Mouse (Mus musculus) embryo, embryonic 11 days (tissue): ENCODE measurements around the gene 4921507P07Rik.
"Not testable (repeated sequence)": the region's sequence is repeated elsewhere in the genome, so short reads cannot be mapped to it uniquely, and the experiment has no call there.

Experiments used
- DNase-seq: peaks from one replicate; pipeline ENCODE4 v3.0.0-alpha.2; 2015

4921507P07Rik gene

GRCm38 (mm10) chr6:50596301-50597211 is at the start of gene 4921507P07Rik:
Gene 4921507P07Rik, minus strand, starts transcription at chr6:50596632.
- peak; percentile 97 for DNase-seq

- no peak for DNase-seq
Measured at GRCm38 (mm10) chr6:50644701-50645100, 48.3 kb upstream of the 4921507P07Rik start.

GRCm38 (mm10) chr6:50641898-50642297 is 45.5 kb upstream of the 4921507P07Rik start:
- peak; percentile 61 for DNase-seq

- DNase-seq, result no peak
Measured at GRCm38 (mm10) chr6:50640377-50640776, 43.9 kb upstream of the 4921507P07Rik start.

GRCm38 (mm10) chr6:50639656-50640055 is 43.2 kb upstream of the 4921507P07Rik start:
- no peak for DNase-seq

GRCm38 (mm10) chr6:50626170-50626569 is 29.7 kb upstream of the 4921507P07Rik start:
- not testable (repeated sequence) for DNase-seq

- DNase-seq, result not testable (repeated sequence)
Measured at GRCm38 (mm10) chr6:50618273-50618672, 21.8 kb upstream of the 4921507P07Rik start.

- DNase-seq, result peak; percentile 65
Measured at GRCm38 (mm10) chr6:50601620-50602019, 5.2 kb upstream of the 4921507P07Rik start.

- DNase-seq, result no peak
Measured at GRCm38 (mm10) chr6:50598560-50598959, 2.1 kb upstream of the 4921507P07Rik start.

- no peak for DNase-seq
Measured at GRCm38 (mm10) chr6:50594372-50594771, 2.1 kb downstream of the 4921507P07Rik start.

GRCm38 (mm10) chr6:50593334-50593845 is 3.0 kb downstream of the 4921507P07Rik start:
- no peak for DNase-seq

GRCm38 (mm10) chr6:50590234-50590633 is 6.2 kb downstream of the 4921507P07Rik start:
- DNase-seq, result no peak

- DNase-seq, result peak; percentile 85
Measured at GRCm38 (mm10) chr6:50588251-50588650, 8.2 kb downstream of the 4921507P07Rik start.

GRCm38 (mm10) chr6:50587412-50587811 is 9.0 kb downstream of the 4921507P07Rik start:
- no peak for DNase-seq

- DNase-seq, result no peak
Measured at GRCm38 (mm10) chr6:50586316-50586715, 10.1 kb downstream of the 4921507P07Rik start.

GRCm38 (mm10) chr6:50585733-50586132 is 10.7 kb downstream of the 4921507P07Rik start:
- no peak for DNase-seq

GRCm38 (mm10) chr6:50571661-50572060 is 24.8 kb downstream of the 4921507P07Rik start:
- DNase-seq, result no peak

GRCm38 (mm10) chr6:50566997-50567255 is 29.5 kb downstream of the 4921507P07Rik start:
- DNase-seq, result no peak

- peak; percentile 100 for DNase-seq
Measured at GRCm38 (mm10) chr6:50566141-50566996, 30.1 kb downstream of the 4921507P07Rik start, which contains the start of gene Cycs. Gene Cycs, minus strand, starts transcription at chr6:50566538.

- DNase-seq, result no peak
Measured at GRCm38 (mm10) chr6:50563651-50564050, 32.8 kb downstream of the 4921507P07Rik start.

- DNase-seq, result no peak
Measured at GRCm38 (mm10) chr6:50562421-50562820, 34.0 kb downstream of the 4921507P07Rik start.

- DNase-seq, result no peak
Measured at GRCm38 (mm10) chr6:50560776-50561175, 35.7 kb downstream of the 4921507P07Rik start.

GRCm38 (mm10) chr6:50558877-50559276 is 37.6 kb downstream of the 4921507P07Rik start:
- DNase-seq, result no peak
